Mouse (Mus musculus): ENCODE data around the gene Snap25.

The Snap25 gene

DNA sequence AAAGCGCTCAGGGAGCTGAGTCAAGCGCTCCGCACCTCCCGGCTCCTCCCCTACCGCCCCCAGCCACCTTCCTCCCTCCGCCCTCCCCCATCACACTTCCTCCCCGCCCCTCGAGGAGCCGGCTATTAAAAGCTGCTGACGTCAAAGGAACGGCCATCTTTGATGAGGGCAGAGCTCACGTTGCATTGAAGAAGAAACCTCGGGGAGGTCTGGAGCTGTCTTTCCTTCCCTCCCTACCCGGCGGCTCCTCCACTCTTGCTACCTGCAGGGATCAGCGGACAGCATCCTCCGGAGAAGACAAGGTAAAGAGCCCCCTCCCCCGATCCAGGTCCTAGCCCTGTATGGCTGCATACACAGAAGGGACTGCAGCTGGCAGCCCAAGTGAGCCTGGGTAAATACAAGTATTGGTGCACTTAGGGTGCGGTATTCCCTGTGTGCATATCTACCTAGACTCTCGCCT lies at the start of gene Snap25:
Snap25 (plus strand) TSS at position 155 of the 460 bp plus-strand sequence.
- in situ Hi-C loops (cut with MboI, MseI) = no loop called here

- in situ Hi-C loops (cut with MboI, MseI) = no loop called here
Observed at GRCm38 (mm10) chr2:136666951-136667350, 46.3 kb upstream of the Snap25 start.

DNA sequence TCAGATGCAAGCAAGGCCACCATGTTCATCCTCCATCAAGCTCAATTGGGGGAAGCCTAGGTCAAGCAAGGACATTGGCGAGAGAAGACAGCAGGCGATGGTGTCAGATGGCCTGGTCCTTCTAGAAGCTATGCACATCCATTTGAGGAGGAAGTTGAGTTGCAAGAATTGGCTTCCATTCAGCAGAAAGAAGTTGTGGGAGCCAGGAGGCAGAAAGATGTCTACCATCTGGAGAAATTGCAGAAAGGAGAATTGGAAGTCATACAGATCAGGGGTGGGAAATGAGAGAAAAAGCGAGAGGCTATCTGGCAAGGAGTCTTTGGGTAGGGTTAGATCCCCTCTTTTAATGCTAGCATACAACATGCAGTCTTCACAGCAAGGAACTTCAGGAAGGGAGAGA lies 44.1 kb upstream of the Snap25 start:
- in situ Hi-C loops (cut with MboI, MseI) = no loop called here

- in situ Hi-C loops (cut with MboI, MseI) = no loop called here
Observed at GRCm38 (mm10) chr2:136669665-136670064, 43.6 kb upstream of the Snap25 start.

GRCm38 (mm10) chr2:136670539-136671271 lies 42.5 kb upstream of the Snap25 start:
- in situ Hi-C loops (cut with MboI, MseI) = no loop called here

GRCm38 (mm10) chr2:136674077-136674757 lies 39.0 kb upstream of the Snap25 start:
- in situ Hi-C loops (cut with MboI, MseI) = no loop called here

- in situ Hi-C loops (cut with MboI, MseI) = no loop called here
Observed at GRCm38 (mm10) chr2:136676196-136676595, 37.1 kb upstream of the Snap25 start.

DNA sequence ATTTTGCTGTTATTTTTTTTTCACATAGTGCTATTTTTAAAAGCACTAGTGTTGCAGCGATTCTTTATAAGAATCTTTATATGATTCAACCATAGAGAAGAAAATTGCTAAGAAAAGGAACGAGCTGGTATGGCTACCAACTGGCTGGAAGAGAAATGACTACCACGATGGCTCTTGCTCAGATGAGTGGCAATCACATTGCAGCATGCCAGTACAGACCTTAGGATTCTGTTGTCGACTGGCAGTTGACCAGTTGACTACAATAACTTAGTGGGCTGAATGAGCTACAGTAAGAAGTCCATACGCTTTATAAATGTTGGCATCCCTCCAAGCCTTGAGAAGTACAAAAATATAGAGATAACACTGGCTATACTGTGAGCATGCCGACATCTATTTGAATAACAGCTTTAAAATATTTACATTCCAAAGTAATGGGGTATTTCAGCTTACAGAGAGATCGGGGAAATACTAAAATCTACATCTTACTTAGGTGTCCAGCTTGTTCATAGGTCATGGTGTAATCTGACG lies 36.3 kb upstream of the Snap25 start:
- in situ Hi-C loops (cut with MboI, MseI) = no loop called here

DNA sequence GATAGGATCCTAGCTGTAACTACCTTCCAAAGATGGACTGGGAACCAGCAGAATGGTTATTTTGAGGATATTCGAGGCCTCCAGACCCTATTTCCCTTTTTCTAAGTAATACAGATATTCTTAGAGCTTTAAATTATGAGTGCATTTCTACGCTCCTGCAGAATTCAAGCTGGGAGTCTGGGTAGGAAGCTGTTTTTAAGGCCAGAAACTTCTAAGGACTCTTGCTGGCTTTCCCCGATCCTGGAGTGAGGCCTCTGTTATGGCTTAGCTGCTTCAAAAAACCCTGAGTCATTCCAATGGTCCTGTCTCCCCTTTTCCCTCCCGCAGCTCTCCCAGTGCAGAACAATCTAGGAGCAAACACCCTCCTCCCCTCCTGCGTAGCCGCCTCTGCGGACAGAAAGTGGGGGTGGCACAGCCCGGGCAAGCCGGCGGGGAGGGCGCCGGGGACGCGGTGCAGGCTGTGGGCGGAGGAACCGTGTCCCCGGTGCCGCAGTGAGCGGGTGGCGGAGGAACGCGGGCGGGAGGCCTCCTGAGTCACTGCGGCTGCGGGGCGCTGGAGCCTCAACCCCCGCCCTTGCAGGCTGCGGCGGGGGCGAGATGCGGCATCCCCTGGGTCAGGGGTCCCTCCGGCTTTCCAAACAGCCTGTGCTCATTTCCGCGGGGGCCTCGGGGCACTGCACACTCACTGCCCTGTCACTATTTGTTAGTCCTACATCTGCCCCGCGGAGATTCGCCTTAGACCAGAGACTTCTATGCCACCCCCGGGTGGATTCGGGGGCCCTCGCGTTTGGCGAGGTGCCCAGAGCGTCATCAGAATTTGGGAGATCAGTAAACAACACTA lies 34.7 kb upstream of the Snap25 start:
- in situ Hi-C loops (cut with MboI, MseI) = no loop called here

DNA sequence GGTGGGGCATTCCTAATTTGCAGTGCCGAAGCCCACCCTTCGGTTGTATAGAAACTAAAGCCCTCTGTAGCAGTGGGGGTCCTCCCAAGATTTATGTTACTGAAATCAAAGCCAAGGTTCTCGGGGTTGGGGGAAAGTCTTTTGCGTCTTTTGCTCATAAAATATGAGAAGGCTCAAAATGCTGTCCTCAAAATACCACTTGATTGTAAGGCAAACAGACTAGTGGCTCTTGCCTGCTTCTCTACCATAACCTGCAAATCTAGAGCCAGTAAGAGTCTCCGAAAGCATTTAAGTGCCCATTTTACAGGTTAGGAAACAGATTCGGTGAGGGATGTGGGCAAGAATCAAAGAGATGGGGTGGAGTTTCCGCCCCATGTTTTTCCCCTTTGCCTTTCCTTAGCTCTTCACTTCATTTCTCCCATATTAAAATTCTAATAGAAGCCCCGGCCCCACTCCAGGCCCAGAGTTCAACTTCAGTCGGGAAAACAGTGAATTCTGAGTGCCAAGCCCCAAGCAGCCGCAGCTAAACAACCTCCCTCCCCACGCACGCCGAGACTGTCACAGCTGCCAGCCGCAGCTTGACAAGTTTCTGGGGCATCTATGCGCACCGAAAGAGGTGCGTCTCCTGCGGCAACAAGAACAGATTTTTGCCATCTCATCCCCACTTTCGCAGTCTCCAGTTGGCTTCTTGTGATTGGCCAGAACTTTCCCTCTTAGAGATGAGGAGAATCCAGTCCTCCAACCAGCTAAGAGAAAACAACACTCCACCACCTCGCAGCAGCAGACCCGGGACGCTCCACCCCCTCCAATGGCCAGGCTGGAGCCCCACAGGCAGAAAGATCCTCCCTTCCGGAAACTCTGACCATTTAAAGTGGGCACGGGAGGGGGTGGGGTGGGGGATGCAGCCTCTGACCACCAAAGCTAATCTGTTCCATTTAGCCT lies 33.7 kb upstream of the Snap25 start:
- in situ Hi-C loops (cut with MboI, MseI) = no loop called here

GRCm38 (mm10) chr2:136682146-136682860 lies 30.9 kb upstream of the Snap25 start:
- in situ Hi-C loops (cut with MboI, MseI) = no loop called here

GRCm38 (mm10) chr2:136686195-136686594 lies 27.1 kb upstream of the Snap25 start:
- in situ Hi-C loops (cut with MboI, MseI) = no loop called here

DNA sequence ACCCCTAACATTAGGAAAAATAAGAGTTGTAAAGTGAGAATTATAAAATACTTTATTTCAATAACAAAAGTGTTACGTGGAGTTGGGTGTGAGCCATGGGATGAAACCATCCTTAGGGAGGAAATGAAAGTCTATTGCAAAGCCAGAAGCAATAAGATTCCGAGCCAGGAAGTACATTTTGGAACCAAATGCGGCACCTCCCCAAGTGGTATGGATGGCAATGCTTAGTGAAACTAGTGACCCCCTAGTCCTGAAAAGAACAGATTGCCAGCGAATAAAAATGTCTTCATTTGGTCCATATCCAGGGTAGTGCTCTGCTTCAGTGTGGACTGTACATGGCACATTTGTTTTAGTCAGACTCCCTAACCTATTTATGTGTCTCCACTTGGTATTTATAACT lies 25.9 kb upstream of the Snap25 start:
- in situ Hi-C loops (cut with MboI, MseI) = no loop called here

DNA sequence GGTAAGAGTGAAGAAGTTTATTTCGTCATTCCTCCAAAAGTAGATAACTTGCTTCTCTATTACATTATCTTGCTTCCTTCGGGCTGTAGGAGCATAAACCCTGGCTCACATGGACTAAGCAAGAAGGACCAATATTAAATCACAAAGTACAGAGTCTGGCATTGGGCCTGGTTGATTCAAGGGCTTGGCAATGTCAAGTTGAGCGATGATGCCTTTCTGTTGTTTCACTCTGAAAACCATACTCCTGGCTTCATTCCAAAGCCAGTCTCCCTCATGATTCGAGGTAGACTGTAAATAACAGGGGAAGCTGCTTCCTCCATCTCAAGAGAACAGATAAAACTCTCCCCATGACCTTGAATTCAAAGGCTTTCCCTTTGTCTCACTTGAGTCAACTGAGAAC lies 23.8 kb upstream of the Snap25 start:
- in situ Hi-C loops (cut with MboI, MseI) = no loop called here

DNA sequence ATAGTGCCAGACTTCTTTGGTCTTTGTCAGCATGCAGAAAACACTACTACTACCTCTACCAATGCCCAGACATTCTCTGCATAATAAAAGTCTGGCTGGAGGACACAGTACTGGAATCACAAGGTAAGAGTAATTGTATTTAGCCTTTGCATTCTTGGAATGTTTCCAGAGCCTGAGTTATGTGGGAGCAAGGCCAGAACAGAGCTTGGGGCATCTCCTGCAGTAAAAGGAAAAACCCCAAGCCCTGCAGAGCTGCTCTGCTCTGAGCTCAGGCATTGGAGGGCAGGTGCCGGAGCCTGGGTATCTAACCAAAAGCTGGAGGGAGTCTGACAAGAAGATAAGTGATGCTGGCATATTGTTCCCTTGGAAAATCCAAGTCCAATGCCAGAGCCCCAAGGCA lies 21.6 kb upstream of the Snap25 start:
- in situ Hi-C loops (cut with MboI, MseI) = no loop called here

GRCm38 (mm10) chr2:136699429-136700227 lies 13.6 kb upstream of the Snap25 start:
- in situ Hi-C loops (cut with MboI, MseI) = no loop called here

DNA sequence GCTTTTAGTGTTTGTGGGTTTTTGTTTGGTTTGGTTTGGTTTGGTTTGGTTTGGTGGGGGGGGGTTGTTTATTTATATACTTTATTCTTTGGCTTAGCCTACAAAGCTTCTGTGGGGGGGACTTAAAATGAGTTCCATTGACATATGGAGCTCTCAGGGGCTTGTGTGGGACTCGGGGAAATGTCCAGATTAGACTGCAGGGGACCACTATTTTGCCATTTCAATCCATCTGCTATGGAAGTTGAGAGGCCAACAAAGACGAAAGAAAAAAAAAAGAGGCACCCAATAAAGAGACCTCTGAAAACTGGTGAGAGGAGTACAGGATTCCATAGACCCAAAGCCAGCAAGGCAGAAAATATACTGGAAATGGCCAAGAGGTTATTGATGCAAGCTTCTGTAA lies 9.9 kb upstream of the Snap25 start:
- in situ Hi-C loops (cut with MboI, MseI) = no loop called here

- in situ Hi-C loops (cut with MboI, MseI) = no loop called here
Observed at GRCm38 (mm10) chr2:136711155-136711554, 2.1 kb upstream of the Snap25 start.

GRCm38 (mm10) chr2:136711746-136712440 lies 1.4 kb upstream of the Snap25 start:
- in situ Hi-C loops (cut with MboI, MseI) = no loop called here

Data from regulatory T cell (primary cell).